Mouse (Mus musculus) granulocyte monocyte progenitor cell, adult 5-6 weeks (primary cell): ENCODE results near the gene Opn4. TPM values are rescaled to one million over a fixed set of nuclear protein-coding genes. Genes with fewer than 3 reads are reported as not detected.

ENCODE experiments used
- ATAC-seq: replicated peaks from 2 replicates; pipeline ENCODE4 v1.8.0; 2016; ENCODE audit warnings: mild to moderate bottlenecking, moderate TSS enrichment, inconsistent platforms; ENCODE audit not compliant: poor library complexity, severe bottlenecking
- total RNA-seq, 2 experiments: library from RNA; stranded (forward) in 1 of 2; stranded (reverse) in 1 of 2; fragments of 200-712, 200-1000 nt in 1 of 2; fragments of >200 nt in 1 of 2; fragmentation: Nextera tagmentation in 1 of 2; gene quantifications; 2 replicates each; pipeline ENCODE4 v1.2.3; 2014 to 2017

The Opn4 gene
- total RNA-seq (2014; fragmentation: Nextera tagmentation) (not detected in 2 replicates), total RNA-seq (2017) (not detected in 2 replicates)

DNA sequence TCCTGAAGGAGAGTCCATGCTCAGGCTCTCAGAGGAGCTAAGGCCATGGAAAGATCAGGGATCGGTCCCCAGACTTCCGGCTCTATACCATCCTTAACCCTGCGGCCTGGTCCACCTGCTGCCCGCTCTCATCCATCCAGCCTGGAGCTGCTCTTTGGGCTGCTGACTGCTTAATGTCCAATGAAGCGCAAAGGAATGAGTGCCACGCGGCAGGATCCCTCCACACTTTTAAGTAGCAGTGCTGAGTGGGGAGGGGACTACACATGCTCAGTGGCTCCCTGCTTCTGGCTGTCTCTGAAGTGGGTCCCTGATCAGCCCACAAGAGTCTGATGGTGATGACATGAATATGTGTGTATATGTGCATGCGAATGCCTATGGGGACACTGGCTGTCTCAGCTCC, at the start of gene Opn4:
Opn4 (minus strand) TSS at position 202 of the 400 bp plus-strand sequence.
- ATAC-seq: no peak

DNA sequence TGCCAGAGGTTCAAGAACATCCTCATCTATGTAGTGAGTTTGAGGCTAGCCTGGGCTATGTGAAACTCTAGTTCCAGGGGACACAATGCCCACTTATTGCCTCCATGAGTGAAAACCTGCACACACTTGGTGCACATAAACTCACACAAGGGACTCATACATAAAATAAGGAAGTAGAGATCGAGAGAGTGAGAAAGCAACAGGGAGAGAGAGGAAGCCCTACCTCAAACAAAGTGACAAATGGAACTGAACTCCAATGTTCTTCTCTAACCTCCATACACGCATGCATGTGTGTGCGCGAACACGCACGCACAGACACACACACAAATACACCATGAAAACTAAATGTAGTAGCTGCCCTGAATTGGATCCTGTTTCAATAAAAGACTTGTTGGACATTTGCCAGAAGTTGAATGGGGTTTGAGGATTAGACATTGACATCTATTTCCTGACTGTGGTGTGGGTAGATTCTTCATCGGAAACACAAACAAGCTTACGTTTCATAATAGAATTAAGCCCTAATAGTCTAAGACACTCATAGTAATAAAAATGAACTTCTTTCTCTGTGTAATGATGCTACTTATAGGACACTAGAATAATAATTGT, 48.0 kb upstream of the Opn4 start:
- ATAC-seq: 0 out of 2 replicates have a peak, but pooled peaks have one; percentile 12

DNA sequence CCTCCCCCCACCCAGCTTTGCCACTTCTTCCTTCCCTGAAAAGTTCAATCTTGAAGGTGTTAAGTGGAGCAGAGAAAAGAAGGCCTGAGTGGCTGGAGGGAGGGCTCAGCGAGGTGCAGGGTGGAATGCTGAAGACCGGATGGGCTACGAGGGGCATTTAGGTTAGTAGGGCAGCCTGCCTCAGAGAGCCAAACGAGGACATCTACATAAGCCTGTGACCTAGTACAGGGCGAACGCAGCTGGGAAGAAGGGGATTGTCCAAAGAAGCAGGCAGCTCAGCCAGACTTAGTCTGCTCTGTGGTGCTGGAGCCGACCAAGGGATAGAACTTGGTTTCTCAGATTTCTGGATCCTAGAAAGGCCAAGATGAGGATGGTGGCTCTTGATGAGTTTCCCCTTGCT, 44.2 kb upstream of the Opn4 start:
- no peak for ATAC-seq

DNA sequence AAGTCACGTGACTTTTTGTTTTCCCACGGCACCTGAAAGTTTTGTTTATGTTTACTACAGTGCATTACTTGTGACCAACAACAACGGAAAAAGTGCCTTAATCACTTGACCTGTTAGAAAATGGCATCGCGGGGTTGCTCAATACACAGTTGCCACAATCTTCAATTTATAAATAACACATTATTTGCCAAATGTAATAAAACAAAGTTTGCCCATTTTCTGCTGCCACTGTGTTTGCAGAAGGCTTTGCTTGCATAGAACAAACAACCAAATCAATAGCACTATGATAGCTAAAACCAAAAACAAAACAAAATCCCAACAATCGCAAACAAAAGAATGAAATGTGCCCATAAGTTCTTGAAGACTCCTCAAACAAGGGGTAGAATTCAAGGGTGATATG, 35.8 kb upstream of the Opn4 start:
- no peak for ATAC-seq

DNA sequence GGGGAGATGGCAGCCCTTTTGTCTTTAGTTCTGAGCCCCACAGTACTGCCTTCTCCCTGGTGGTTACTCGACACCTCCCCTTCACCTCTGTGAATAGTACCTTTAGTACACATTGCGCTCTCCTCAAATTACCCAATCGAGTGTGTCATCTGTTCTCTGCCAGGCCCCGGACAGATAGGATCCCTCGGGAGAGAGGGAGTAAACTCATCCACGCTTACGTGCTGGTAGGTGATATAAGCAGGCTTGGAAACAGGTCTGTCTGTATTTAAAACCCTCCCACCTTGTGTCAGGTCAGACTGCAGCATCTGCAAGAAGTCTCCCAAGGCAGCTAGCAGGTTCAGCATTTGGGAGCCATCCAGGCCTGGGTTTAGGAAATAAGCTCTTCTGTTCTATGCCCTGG, 35.2 kb upstream of the Opn4 start:
- no peak for ATAC-seq

DNA sequence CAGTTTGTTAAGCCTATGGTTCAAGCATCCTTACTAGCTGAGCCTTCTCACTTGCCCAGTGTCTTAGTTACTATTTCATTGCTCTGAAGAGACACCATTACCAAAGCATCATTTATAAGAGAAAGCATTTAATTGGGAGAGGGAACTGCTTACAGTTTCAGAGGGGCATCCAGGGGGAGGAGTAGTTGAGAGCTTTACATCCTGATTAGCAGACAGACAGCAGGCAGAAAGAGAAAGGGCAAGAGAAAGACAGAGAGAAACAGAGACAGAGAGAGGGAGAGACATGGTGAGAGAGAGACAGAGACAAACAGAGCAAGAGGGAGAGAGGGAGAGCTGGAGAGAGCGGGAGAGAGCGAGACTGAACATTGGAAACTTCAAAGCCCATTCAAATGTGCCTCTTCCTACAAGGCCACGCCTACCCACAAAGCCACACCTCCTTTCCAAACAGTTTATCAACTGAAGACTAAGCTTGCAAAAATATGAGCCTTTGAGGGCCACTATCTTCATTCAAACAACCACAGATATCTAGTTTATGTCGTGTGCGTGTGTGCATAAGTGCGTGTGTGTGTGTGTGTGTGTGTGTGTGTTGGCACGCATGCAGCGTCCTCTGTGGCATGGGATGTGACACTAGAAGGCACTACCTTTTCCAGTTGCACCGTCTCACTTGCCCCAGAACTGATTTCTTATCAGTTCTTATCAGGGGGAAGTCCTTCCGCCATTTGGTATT, 32.9 kb upstream of the Opn4 start:
- no peak for ATAC-seq

DNA sequence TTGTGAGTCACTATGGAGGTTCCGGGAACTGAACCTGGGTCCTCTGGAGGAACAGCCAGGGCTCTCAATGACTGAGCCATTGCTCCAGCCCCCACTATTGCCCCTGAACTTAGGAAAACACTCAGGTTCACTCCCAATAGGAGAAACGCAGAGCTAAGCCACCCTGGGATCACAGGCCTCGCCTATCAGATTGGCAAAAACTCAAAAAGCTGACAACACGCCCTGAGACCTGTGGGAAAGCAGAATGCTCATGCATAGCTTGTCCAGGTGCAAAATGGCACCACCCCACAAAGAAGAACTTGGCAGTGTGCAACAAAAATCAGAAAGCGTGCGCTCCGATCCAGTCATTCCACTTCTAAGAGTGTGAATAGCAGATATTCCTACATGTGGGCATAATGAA, 26.9 kb upstream of the Opn4 start:
- ATAC-seq: no peak

DNA sequence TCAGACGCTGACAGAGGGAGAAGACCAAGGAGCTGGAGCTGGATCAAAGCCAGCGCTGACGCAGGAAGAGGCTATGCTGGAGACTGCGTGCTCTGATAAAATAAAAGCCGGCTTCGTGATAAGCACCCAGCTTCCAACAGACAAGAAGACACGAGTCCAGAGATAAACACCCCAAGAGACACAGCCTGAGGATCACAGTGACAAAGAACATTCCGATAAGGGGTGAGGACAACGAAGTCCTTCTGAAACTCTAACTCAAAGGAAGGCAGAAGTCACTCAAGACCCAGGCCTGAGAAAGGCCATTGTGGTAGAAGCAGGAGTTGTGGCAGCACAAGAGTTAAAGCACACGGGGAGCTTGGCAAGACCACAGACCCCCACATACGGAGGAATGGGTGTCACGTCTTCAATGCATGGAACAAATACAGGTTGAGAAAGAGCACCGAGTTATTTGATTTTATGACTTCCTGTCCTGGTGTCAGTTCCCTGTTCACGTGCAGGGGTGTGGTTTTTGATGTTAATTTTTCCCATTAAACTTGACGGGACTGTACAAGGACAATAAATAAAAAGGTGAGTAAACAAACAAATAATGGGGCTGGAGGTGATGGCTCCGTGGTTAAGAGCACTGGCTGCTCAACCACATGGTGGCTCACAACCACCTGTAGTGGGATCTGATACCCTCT, 23.7 kb upstream of the Opn4 start:
- peak; percentile 31 for ATAC-seq

DNA sequence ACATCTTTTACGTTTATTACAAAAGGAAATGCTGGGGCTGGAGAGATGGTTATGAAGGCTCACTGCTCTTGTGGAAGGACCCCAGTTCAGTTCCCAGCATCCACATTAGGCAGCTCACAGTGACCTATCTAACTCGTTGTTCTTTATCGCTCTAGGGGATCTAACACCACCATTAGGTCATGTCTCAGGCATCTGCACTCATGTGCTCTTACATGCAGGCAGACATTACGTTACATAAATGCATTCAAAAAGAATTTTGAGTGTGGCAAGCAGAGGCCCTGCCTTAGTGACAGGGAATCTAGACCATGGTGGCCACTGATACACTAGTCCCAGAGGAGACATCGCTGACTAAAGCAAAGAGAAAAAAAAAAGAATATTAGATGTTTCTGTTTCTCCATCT, 23.1 kb upstream of the Opn4 start:
- ATAC-seq: no peak

DNA sequence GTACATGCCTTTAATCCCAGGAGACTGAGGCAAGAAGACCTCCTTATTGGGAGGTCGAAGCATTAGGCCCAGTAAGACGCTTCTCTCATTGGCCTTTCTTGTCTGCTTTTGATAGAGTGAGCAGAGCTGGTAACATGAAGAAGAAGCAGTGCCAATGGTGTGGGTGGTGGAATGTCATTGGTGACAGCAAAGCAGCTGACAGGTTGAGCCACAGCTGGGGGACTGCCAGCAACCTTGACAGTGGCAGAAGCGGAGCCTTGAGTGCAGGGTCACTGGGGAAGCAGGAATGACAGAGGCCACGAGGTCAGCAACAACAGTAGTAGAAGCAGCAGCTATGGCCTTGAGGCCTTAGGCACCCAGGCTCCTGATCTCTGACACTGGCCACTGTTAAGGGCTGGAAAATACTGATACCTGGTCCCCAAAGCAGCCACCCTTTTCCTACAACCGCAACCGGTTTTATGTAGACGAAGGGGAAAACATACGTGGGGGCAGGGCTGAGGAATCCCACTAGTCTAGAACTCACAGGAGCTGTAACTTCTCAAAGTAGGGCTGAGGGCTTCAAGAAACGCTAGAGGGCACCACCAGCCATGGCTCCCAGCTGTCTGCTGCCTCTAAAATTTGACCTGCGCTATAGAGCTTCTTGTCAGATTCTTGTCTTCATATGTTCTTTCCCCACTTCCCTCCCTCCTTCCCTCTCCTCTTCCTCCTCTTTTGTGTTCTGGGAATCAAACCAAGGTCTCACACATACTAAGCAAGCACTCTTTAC, 20.9 kb upstream of the Opn4 start:
- ATAC-seq: peak; percentile 57

DNA sequence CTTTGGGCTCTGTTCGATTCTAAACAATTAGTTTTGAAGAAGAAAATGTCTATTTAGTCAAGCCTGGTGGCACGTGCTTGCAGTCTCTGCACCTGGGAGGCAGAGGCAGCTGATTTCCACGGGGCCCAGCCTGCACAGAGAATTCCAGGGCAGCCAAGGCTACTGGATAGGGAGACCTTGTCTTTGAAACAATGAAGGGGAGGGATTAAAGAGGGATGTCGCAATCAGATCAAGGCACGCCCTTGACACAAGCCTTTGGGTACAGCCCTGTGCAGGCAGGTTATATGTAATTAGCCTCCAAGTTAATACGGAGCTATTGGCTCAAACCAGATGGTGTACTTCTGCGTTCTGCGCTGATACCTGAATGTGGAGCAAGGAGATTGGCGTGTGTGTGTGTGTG, 18.9 kb upstream of the Opn4 start:
- ATAC-seq: no peak

DNA sequence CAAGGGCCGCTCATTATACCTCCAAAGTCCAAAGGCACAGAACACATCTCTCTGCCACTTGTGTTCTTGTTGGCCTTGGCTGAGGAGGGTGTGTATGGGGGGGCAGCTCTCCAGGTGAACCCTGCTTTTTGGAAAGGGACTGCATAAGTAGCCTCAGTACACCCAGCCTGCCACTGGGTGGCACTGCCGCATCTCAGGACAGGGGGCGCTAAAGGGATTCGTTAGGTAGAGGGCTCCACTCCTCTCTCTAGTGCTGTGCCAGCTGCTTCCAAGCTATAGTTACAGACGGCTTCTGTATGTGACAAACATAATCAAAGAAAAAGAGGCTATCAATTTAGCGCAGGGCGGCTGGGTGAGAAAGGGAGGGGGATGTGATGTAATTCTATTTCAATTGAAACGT, 16.9 kb upstream of the Opn4 start:
- ATAC-seq: peak; percentile 89

DNA sequence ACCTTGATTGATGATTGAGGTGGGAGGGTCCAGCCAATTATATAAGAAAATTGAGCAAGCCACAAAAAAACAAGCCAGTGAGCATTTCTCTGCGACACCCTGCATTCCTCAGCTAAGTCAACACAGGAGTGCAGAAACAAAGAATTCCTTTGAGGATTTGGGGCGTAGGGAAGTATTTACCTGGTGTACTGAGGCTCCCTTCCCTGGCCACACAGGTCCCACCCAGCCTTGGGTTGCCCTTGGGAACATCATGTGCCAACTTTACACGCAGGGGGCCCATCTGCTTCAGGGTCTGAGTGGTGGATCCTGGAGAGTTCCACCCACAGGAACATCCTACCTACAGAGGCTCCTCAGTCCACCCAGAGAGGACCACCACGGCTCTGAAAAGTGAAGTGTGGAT, 15.7 kb upstream of the Opn4 start:
- no peak for ATAC-seq

DNA sequence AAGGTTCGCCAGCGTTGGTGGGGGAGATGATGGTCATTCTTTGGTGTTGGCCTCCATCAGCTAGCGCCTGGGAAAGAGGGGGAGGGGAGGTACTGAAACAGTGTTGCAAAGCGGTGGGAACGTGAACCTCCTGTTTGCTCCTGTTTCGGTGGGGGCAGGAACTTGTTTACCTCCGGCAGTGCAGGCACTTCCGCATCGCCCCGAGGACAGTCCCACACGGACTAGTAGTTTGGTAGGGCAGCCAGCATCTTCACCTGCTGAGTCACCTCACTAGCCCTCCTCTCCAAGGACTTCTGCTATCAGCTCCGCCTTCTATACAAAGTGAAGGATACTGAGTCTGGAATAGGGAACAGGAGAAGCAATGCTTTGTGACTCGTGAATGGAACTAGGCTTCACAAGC, 15.1 kb upstream of the Opn4 start:
- ATAC-seq: peak; percentile 54

DNA sequence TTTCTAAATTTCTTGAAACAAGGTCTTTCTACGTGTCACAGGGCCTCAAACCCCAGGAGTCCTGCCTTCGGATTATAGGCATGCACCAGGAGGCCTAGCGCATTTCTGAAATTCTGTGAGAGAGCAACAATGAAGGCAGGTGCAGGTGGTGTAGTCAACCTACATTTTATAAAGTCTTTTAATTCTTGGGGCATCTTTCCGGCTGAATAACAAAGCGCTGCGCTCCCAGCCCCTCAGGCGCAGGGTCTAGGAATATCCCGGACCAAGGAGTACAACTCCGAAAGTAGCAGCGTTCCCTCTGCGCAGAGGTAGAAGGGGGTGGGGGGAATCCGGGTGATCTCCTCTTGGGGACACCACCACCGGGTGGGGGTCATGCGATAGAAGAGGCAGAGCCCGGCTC, 14.6 kb upstream of the Opn4 start:
- ATAC-seq: no peak

DNA sequence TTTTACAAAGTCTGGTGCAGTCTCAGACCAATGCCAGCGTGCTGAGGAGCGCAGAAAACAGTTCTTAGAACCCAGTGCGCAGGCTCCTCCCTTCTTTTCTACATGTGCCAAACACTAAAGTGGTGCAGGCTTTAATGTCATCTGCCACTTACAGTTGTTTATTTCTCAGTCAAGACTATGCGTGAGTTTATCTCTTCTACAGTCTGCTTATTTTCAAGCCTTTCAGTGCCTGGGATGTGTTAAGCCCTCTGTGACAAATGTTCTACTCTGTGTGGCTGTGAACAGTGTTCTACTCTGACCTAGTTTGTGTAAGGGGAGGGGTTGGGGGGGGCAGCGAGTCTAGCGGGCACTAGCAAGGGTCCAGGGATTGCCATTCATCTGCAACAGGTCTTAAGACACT, 13.6 kb upstream of the Opn4 start:
- ATAC-seq: no peak

DNA sequence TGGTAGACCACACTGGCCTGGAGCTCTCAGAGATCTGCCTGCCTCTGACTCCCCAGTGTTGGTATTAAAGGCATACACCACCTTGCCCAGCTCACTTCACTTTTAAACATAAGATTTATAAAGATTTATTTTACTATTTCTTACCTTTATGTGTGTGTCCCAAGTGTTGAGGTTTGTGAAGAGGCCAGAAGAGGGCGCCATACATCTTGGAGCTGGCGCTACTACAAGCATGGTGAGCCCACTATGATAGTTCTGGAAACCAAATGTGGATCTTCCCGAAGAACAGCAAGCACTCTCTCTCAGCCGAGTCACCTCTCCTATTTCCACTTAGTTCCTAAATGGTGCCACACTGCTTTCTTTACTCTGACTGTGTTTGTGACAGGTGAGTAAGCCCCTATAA, 12.3 kb upstream of the Opn4 start:
- no peak for ATAC-seq

DNA sequence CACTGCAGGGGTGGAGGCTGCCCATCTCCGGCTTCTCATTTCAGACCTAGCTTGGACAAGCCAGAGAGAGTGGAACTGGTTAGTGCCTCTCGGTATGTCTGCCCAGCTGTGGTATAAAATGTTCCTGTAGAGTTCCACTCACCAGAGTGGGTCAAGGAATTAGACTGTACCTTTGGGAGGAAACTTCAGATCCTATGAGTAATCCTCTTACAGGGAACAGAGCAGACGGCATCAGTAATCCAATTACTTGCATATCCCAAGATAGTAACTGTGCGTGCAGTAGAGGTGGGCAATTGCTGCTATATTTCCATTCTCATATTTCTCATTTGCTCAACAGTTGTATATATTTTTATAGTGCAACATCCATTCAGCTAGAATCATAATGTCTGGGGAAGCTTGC, 11.6 kb upstream of the Opn4 start:
- ATAC-seq: no peak

DNA sequence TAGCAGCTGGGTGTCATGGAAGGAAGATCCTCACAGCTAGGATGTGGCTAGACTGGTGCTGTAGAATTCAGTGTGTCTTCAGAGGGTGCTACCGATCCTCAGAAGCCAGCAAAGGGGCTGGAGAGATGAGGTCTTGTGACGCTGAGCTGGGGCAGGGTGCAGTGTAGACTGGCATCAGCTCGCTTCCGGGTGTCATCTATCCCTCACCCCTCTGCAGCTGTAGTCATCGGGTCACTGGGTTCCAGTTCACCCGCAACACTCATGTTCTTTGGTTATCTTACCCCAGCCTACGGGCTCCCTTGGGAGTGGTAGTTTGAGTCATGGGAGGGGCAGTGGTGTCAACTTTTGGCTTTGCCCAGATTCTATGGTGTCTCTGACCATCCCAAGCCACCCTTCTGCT, 2.0 kb upstream of the Opn4 start:
- no peak for ATAC-seq

DNA sequence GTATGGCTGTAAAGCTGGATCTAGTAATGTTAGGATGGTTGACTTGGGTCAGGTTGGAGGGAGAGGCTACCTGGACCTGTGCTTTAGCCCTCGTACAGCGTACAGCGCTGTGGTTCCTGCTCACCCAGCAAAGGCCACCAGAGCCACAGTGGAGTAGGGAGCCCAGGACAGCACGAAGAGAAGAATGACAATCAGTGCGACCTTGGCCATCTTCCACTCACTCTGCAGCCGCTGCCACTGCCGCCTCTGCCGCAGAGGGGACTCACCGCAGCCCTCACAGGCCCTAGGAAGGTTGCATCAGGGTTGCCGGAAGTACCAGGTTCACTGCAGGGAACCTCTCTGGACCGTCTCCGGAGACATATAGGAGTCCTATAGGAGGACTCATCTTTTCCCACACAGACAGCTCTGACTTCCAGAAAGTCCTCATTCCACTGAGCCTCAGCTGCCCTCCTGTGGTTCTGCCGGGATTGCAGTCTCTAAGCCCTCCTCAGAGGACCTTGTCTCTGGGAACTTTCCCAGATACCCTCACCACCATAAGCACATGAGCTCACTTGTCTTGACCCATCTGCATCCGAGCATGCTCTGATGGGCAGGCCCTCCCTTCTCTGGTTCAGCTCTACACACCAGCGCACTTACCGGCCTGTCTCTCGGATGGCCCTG, 4.2 kb downstream of the Opn4 start:
- no peak for ATAC-seq
